Mouse (Mus musculus): ENCODE results near the gene 2900011O08Rik. TPM values are rescaled to one million over a fixed set of nuclear protein-coding genes. Genes with fewer than 3 reads are reported as not detected.
"Not testable (repeated sequence)": the region's sequence is repeated elsewhere in the genome, so short reads cannot be mapped to it uniquely, and the experiment has no call there.

The 2900011O08Rik gene
- polyA plus RNA-seq, 1 experiment from 2014 or later = 12.6 TPM

DNA sequence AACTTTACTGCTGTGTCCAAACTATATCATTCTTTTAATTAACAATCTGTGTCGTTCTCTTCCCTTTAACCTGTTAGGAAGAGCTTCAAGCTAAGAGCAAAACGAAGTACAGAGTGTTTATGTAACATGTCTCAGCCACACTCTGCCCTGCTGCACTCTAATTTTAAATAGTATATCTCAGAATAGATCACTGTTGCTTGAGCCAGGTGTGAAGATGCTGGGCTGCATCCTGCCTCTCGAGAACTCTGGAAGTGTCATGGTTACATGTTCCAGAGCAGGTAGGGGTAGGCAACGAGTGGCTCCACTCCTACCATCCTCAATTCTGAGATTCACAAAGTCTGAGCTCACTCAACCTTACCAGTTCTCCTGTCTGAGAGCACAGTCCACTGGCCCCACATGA, 70.3 kb downstream of the 2900011O08Rik start:
- ATAC-seq (replicated peaks; ENCODE audit: insufficient number of reproducible peaks, low FRiP score, low TSS enrichment, low read depth) (no peak), DNase-seq (ENCODE audit: low spot score) (no peak)
- Histone ChIP-seq H3K9ac (replicated peaks; ENCODE audit: low read length) (no peak overlapping the region), H3K27ac (replicated peaks; ENCODE audit: low read depth, low read length) (no peak overlapping the region), H3K9me3 (replicated peaks; ENCODE audit: control insufficient read depth, low read length) (no peaks in the 10 kb centered on the region), H3K4me2 (ENCODE audit: low read depth, low read length) (no peak overlapping the region), H3K4me1 (ENCODE audit: control insufficient read depth, insufficient read depth, low read length) (no peaks in the 10 kb centered on the region), H3K4me3 (ENCODE audit: low read depth, low read length) (no peak overlapping the region), H3K36me3 (replicated peaks; ENCODE audit: control insufficient read depth, insufficient read depth, low read depth, low read length) (no peaks in the 10 kb centered on the region), H3K27me3 (ENCODE audit: control insufficient read depth, insufficient read depth, low read length) (no peaks in the 10 kb centered on the region)
- WGBS = 71% methylated on average over 4 of the region's 4 CpGs

GRCm38 (mm10) chr16:14058541-14058940, 72.1 kb downstream of the 2900011O08Rik start:
- no peak for ATAC-seq (replicated peaks; ENCODE audit: insufficient number of reproducible peaks, low FRiP score, low TSS enrichment, low read depth)
- no peaks in the 10 kb centered on the region for H3K4me1 ChIP-seq (ENCODE audit: control insufficient read depth, insufficient read depth, low read length)
- DNase-seq (ENCODE audit: low spot score) = peak; percentile 32
- no peaks in the 10 kb centered on the region for H3K27me3 ChIP-seq (ENCODE audit: control insufficient read depth, insufficient read depth, low read length)
- H3K27ac ChIP-seq (replicated peaks; ENCODE audit: low read depth, low read length) = no peak overlapping the region
- no peaks in the 10 kb centered on the region for H3K36me3 ChIP-seq (replicated peaks; ENCODE audit: control insufficient read depth, insufficient read depth, low read depth, low read length)
- H3K4me2 ChIP-seq (ENCODE audit: low read depth, low read length) = no peak overlapping the region
- no peaks in the 10 kb centered on the region for H3K9me3 ChIP-seq (replicated peaks; ENCODE audit: control insufficient read depth, low read length)
- H3K4me3 ChIP-seq (ENCODE audit: low read depth, low read length) = no peak overlapping the region
- WGBS = 10% methylated on average over 1 of the region's 1 CpGs
- H3K9ac ChIP-seq (replicated peaks; ENCODE audit: low read length) = no peak overlapping the region

- no peaks in the 10 kb centered on the region for H3K36me3 ChIP-seq (replicated peaks; ENCODE audit: control insufficient read depth, insufficient read depth, low read depth, low read length)
- H3K9ac ChIP-seq (replicated peaks; ENCODE audit: low read length) = no peak overlapping the region
- WGBS = 55% methylated on average over 1 of the region's 1 CpGs
- H3K4me3 ChIP-seq (ENCODE audit: low read depth, low read length) = no peak overlapping the region
- no peak overlapping the region for H3K27ac ChIP-seq (replicated peaks; ENCODE audit: low read depth, low read length)
- ATAC-seq (replicated peaks; ENCODE audit: insufficient number of reproducible peaks, low FRiP score, low TSS enrichment, low read depth) (no peak), DNase-seq (ENCODE audit: low spot score) (no peak)
- H3K27me3 ChIP-seq (ENCODE audit: control insufficient read depth, insufficient read depth, low read length) = no peaks in the 10 kb centered on the region
- H3K4me2 ChIP-seq (ENCODE audit: low read depth, low read length) = no peak overlapping the region
- no peaks in the 10 kb centered on the region for H3K9me3 ChIP-seq (replicated peaks; ENCODE audit: control insufficient read depth, low read length)
- H3K4me1 ChIP-seq (ENCODE audit: control insufficient read depth, insufficient read depth, low read length) = no peaks in the 10 kb centered on the region
Measured at GRCm38 (mm10) chr16:14059118-14059854, 72.9 kb downstream of the 2900011O08Rik start.

DNA sequence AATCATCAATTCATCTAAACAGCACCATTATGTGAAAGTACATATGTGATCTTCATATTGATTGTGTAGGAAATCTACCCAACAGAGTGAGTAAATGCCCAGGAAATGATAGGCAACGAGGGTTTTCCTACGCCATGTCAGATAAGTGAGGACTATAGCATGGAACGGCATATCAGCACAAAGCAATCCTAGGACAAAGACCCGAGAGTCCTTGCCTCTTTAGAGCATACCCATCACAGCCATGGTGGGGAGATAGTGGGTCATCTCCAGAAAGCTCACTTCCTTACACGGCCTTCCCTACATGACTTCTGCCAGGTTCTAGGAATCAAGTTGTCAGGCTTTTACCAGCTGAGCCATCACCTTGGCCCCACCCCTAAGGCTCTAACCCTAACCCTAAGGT, 73.5 kb downstream of the 2900011O08Rik start:
- H3K4me1 ChIP-seq (ENCODE audit: control insufficient read depth, insufficient read depth, low read length) = no peaks in the 10 kb centered on the region
- H3K9ac ChIP-seq (replicated peaks; ENCODE audit: low read length) = no peak overlapping the region
- no peak overlapping the region for H3K27ac ChIP-seq (replicated peaks; ENCODE audit: low read depth, low read length)
- no peak overlapping the region for H3K4me3 ChIP-seq (ENCODE audit: low read depth, low read length)
- WGBS = 82% methylated on average over 5 of the region's 5 CpGs
- H3K36me3 ChIP-seq (replicated peaks; ENCODE audit: control insufficient read depth, insufficient read depth, low read depth, low read length) = no peaks in the 10 kb centered on the region
- no peaks in the 10 kb centered on the region for H3K27me3 ChIP-seq (ENCODE audit: control insufficient read depth, insufficient read depth, low read length)
- ATAC-seq (replicated peaks; ENCODE audit: insufficient number of reproducible peaks, low FRiP score, low TSS enrichment, low read depth) = no peak
- DNase-seq (ENCODE audit: low spot score) = no peak
- no peak overlapping the region for H3K4me2 ChIP-seq (ENCODE audit: low read depth, low read length)
- H3K9me3 ChIP-seq (replicated peaks; ENCODE audit: control insufficient read depth, low read length) = no peaks in the 10 kb centered on the region

GRCm38 (mm10) chr16:14066571-14066970, 80.2 kb downstream of the 2900011O08Rik start:
- ATAC-seq (replicated peaks; ENCODE audit: insufficient number of reproducible peaks, low FRiP score, low TSS enrichment, low read depth) = not testable (repeated sequence)
- 73% methylated on average over 4 of the region's 4 CpGs for WGBS

DNA sequence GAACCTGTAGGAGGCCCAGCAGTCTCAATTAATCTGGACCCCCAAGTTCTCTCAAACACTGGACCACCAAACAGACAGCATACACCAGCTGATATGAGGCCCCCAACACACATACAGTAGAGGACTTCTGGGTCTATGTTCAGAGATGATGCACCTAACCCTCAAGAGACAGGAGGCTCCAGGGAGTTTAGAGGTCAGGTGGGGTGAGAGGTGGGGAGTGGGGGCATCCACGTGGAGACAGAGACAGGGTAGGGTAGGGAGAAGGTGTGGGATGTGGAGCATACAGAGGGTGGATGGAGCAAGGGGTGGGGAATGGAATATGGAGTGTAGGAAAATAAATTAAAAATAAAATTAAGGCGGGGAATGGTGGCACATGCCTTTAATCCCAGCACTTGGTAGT, 82.3 kb downstream of the 2900011O08Rik start:
- not testable (repeated sequence) for H3K4me2 ChIP-seq (ENCODE audit: low read depth, low read length); H3K9ac ChIP-seq (replicated peaks; ENCODE audit: low read length); ATAC-seq (replicated peaks; ENCODE audit: insufficient number of reproducible peaks, low FRiP score, low TSS enrichment, low read depth); H3K36me3 ChIP-seq (replicated peaks; ENCODE audit: control insufficient read depth, insufficient read depth, low read depth, low read length); H3K27me3 ChIP-seq (ENCODE audit: control insufficient read depth, insufficient read depth, low read length); H3K4me3 ChIP-seq (ENCODE audit: low read depth, low read length); H3K9me3 ChIP-seq (replicated peaks; ENCODE audit: control insufficient read depth, low read length); H3K4me1 ChIP-seq (ENCODE audit: control insufficient read depth, insufficient read depth, low read length); H3K27ac ChIP-seq (replicated peaks; ENCODE audit: low read depth, low read length); DNase-seq (ENCODE audit: low spot score)
- WGBS = 75% methylated on average over 2 of the region's 2 CpGs

More at GRCm38 (mm10) chr16:14066571-14066970, 80.2 kb downstream of the 2900011O08Rik start:
- not testable (repeated sequence) for H3K4me1 ChIP-seq (ENCODE audit: control insufficient read depth, insufficient read depth, low read length); H3K36me3 ChIP-seq (replicated peaks; ENCODE audit: control insufficient read depth, insufficient read depth, low read depth, low read length); H3K9ac ChIP-seq (replicated peaks; ENCODE audit: low read length); H3K27ac ChIP-seq (replicated peaks; ENCODE audit: low read depth, low read length); H3K27me3 ChIP-seq (ENCODE audit: control insufficient read depth, insufficient read depth, low read length); H3K4me2 ChIP-seq (ENCODE audit: low read depth, low read length); DNase-seq (ENCODE audit: low spot score); H3K9me3 ChIP-seq (replicated peaks; ENCODE audit: control insufficient read depth, low read length); H3K4me3 ChIP-seq (ENCODE audit: low read depth, low read length)

DNA sequence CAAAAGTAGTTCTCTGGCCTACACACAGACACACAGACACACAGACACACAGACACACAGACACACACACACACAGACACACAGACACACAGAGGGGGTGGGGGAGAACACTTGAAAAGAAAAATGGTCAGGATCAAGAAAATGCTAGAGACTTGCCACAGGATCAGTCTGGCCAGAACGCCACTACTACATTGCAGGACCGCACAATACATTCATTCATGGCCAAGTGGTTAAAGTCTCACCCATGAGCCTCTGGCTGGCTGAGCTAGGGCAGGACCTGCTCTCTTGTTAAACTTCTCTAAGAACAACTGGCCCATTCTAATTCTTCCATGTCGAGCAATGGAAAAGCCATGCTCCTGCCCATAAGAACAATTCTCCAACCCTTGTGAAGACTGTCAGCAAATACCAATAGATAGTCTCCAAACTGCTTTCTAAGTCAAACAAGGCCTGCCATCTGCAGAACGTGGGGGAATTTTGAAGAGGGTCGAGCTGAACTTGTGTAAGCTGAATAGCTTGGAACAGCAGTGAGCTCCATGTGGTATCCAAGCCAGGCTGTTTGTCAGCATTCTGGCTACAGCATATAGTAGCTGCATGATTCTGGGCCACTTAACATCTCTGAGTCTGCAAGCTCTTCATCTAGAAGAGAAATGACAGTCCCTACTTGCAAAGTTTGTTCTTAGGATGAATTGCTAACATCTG, 84.2 kb downstream of the 2900011O08Rik start:
- DNase-seq (ENCODE audit: low spot score) (no peak), ATAC-seq (replicated peaks; ENCODE audit: insufficient number of reproducible peaks, low FRiP score, low TSS enrichment, low read depth) (no peak)
- 66% methylated on average over 5 of the region's 5 CpGs for WGBS
- H3K36me3 ChIP-seq (replicated peaks; ENCODE audit: control insufficient read depth, insufficient read depth, low read depth, low read length) = no peaks in the 10 kb centered on the region
- H3K27ac ChIP-seq (replicated peaks; ENCODE audit: low read depth, low read length) = no peak overlapping the region
- no peak overlapping the region for H3K4me2 ChIP-seq (ENCODE audit: low read depth, low read length)
- no peaks in the 10 kb centered on the region for H3K4me1 ChIP-seq (ENCODE audit: control insufficient read depth, insufficient read depth, low read length)
- H3K9me3 ChIP-seq (replicated peaks; ENCODE audit: control insufficient read depth, low read length) = no peaks in the 10 kb centered on the region
- no peak overlapping the region for H3K4me3 ChIP-seq (ENCODE audit: low read depth, low read length)
- no peak overlapping the region for H3K9ac ChIP-seq (replicated peaks; ENCODE audit: low read length)
- H3K27me3 ChIP-seq (ENCODE audit: control insufficient read depth, insufficient read depth, low read length) = no peaks in the 10 kb centered on the region

DNA sequence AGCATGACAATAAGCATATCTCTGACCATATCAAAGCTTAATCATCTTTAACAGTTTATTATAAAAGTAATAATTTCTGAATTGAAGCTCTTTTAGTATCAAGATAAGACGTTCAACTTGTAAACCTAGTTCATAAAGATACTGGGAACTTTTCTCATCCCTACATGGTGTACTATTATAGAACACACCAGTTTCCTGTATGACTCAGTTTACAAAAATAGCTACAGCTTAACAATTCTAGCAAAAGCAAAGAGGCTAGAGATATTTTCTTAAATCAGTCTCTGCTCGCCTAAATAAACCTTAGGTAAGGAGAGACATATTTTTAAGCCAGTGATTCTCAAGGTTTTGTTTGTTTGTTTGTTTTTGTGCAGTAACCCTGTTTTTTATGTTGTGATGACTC, 96.5 kb downstream of the 2900011O08Rik start:
- Histone ChIP-seq H3K36me3 (replicated peaks; ENCODE audit: control insufficient read depth, insufficient read depth, low read depth, low read length) (no peaks in the 10 kb centered on the region), H3K9ac (replicated peaks; ENCODE audit: low read length) (no peak overlapping the region), H3K27me3 (ENCODE audit: control insufficient read depth, insufficient read depth, low read length) (no peaks in the 10 kb centered on the region), H3K27ac (replicated peaks; ENCODE audit: low read depth, low read length) (no peak overlapping the region), H3K4me1 (ENCODE audit: control insufficient read depth, insufficient read depth, low read length) (no peaks in the 10 kb centered on the region), H3K4me2 (ENCODE audit: low read depth, low read length) (no peak overlapping the region), H3K4me3 (ENCODE audit: low read depth, low read length) (no peak overlapping the region), H3K9me3 (replicated peaks; ENCODE audit: control insufficient read depth, low read length) (no peaks in the 10 kb centered on the region)
- ATAC-seq (replicated peaks; ENCODE audit: insufficient number of reproducible peaks, low FRiP score, low TSS enrichment, low read depth) = no peak
- DNase-seq (ENCODE audit: low spot score) = no peak
- 81% methylated on average over 2 of the region's 2 CpGs for WGBS

Measured in embryonic facial prominence, embryonic 11.5 days (tissue).